9 mouse cellular contexts compared by ENCODE assay signal in the genomic region with DNA sequence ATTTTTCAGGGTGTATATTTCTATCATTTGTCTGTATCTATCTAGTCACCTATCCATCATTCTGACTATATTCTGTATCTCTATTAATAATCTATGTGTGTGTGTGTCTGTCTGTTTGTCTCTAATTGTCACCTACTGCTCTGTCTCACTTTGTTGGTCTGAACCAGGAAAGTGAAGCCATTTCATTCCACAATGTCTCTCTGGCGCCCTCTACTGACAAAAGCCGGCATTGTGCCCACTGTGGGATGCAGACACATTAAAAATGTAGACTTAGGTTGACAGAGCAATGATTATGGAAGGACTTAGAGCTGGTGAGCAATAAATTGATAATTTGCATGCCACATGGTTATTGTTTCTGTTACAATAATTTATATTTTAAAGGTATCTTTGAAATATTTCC. TPM values are rescaled to one million over a fixed set of nuclear protein-coding genes. Genes with fewer than 3 reads are reported as not detected.
DNase-seq lines count a peak whose midpoint lies in the region; ATAC-seq and TF ChIP-seq lines count a peak whose summit lies in the region.
"Had no signal": no experiment of that assay in that cellular context is flagged by ENCODE, and none has a peak within 500 bp of the region (broad histone marks: within the 10 kb centered on the region; RNA-seq: fewer than 3 reads in every experiment).

No protein-coding gene starts in this region.

- no peak overlapping the region for H3K4me3 ChIP-seq in heart, adult 2 months
- no peak overlapping the region for H3K4me3 ChIP-seq in kidney, postnatal 0 days (replicated peaks; ENCODE audit: low read depth, low read length)
- no peak overlapping the region for H3K4me3 ChIP-seq in liver, embryonic 13.5 days (replicated peaks)
- no peak overlapping the region for H3K4me3 ChIP-seq in neural tube, embryonic 14.5 days (ENCODE audit: low read depth, low read length)
- no peak overlapping the region for H3K4me3 ChIP-seq in thymus, adult 2 months (ENCODE audit: control insufficient read depth, insufficient read depth, low read length)
- H3K4me3 ChIP-seq: myocyte had no signal

- intact Hi-C loops in heart, adult 2 months (cut with DNase I), result loop anchor here (5.0 kb wide), 1 partner anchor 101 kb away; no protein-coding TSS in a partner anchor

- peak; percentile 96 for TF ChIP-seq CTCF in heart, adult 2 months (IDR thresholded peaks at IDR 0.05)
- TF ChIP-seq CTCF in kidney, postnatal 0 days (IDR thresholded peaks at IDR 0.05; ENCODE audit: low read depth), result peak; percentile 94
- no peak for TF ChIP-seq CTCF in thymus, adult 2 months (IDR thresholded peaks at IDR 0.05; ENCODE audit: borderline replicate concordance, control insufficient read depth, extremely low read depth, insufficient read depth, low read length, poor library complexity)

- no peak overlapping the region for H3K9ac ChIP-seq in heart, adult 2 months (ENCODE audit: low read depth, low read length)
- no peak overlapping the region for H3K9ac ChIP-seq in kidney, postnatal 0 days (ENCODE audit: low read depth, low read length)
- H3K9ac ChIP-seq in liver, embryonic 13.5 days, result no peak overlapping the region
- H3K9ac ChIP-seq in neural tube, embryonic 14.5 days (replicated peaks; ENCODE audit: low read depth, low read length), result no peak overlapping the region

- no peaks in the 10 kb centered on the region for H3K4me1 ChIP-seq in heart, adult 2 months (ENCODE audit: control insufficient read depth, insufficient read depth, low read length)
- no peaks in the 10 kb centered on the region for H3K4me1 ChIP-seq in kidney, postnatal 0 days (replicated peaks; ENCODE audit: insufficient read depth, low read length)
- no peaks in the 10 kb centered on the region for H3K4me1 ChIP-seq in liver, embryonic 13.5 days (replicated peaks)
- H3K4me1 ChIP-seq in neural tube, embryonic 14.5 days (ENCODE audit: control insufficient read depth, insufficient read depth, low read length), result no peaks in the 10 kb centered on the region
- H3K4me1 ChIP-seq in thymus, adult 2 months (replicated peaks; ENCODE audit: control insufficient read depth, insufficient read depth, low read length), result no peaks in the 10 kb centered on the region

- no peaks in the 10 kb centered on the region for H3K79me2 ChIP-seq in heart, adult 2 months (replicated peaks; ENCODE audit: control insufficient read depth, insufficient read depth, low read length)

- no peak overlapping the region for H3K27ac ChIP-seq in heart, adult 2 months
- H3K27ac ChIP-seq in kidney, postnatal 0 days, result no peak overlapping the region
- no peak overlapping the region for H3K27ac ChIP-seq in liver, embryonic 13.5 days
- H3K27ac ChIP-seq in neural tube, embryonic 14.5 days (ENCODE audit: low read depth, low read length), result no peak overlapping the region
- H3K27ac ChIP-seq in thymus, adult 2 months (ENCODE audit: control insufficient read depth, insufficient read depth, low read length), result no peak overlapping the region

- H3K27me3 ChIP-seq in heart, adult 2 months (ENCODE audit: control insufficient read depth, insufficient read depth, low read length), result no peaks in the 10 kb centered on the region
- no peaks in the 10 kb centered on the region for H3K27me3 ChIP-seq in kidney, postnatal 0 days (ENCODE audit: insufficient read depth, low read length)
- no peaks in the 10 kb centered on the region for H3K27me3 ChIP-seq in liver, embryonic 13.5 days
- no peaks in the 10 kb centered on the region for H3K27me3 ChIP-seq in neural tube, embryonic 14.5 days (ENCODE audit: control insufficient read depth, insufficient read depth, low read length)
- no peaks in the 10 kb centered on the region for H3K27me3 ChIP-seq in thymus, adult 2 months (ENCODE audit: control insufficient read depth, insufficient read depth, low read length)

- no peak overlapping the region for H3K4me2 ChIP-seq in kidney, postnatal 0 days (ENCODE audit: low read length)
- no peak overlapping the region for H3K4me2 ChIP-seq in liver, embryonic 13.5 days
- H3K4me2 ChIP-seq in neural tube, embryonic 14.5 days (ENCODE audit: low read depth, low read length), result no peak overlapping the region

- H3K9me3 ChIP-seq in kidney, postnatal 0 days (replicated peaks; ENCODE audit: low read length), result no peaks in the 10 kb centered on the region
- H3K9me3 ChIP-seq in liver, embryonic 13.5 days (replicated peaks), result no peaks in the 10 kb centered on the region
- no peaks in the 10 kb centered on the region for H3K9me3 ChIP-seq in neural tube, embryonic 14.5 days (ENCODE audit: control insufficient read depth, low read length)

- H3K36me3 ChIP-seq in heart, adult 2 months (ENCODE audit: control insufficient read depth, insufficient read depth, low read length), result no peaks in the 10 kb centered on the region
- H3K36me3 ChIP-seq in kidney, postnatal 0 days (ENCODE audit: insufficient read depth, low read length), result no peaks in the 10 kb centered on the region
- H3K36me3 ChIP-seq in liver, embryonic 13.5 days, result no peaks in the 10 kb centered on the region
- H3K36me3 ChIP-seq in neural tube, embryonic 14.5 days (ENCODE audit: control insufficient read depth, insufficient read depth, low read length), result no peaks in the 10 kb centered on the region
- no peaks in the 10 kb centered on the region for H3K36me3 ChIP-seq in thymus, adult 2 months (ENCODE audit: control insufficient read depth, insufficient read depth, low read length)

- no peak for ATAC-seq in kidney, postnatal 0 days (replicated peaks; ENCODE audit: low FRiP score, low read depth)
- no peak for ATAC-seq in liver, embryonic 13.5 days (ENCODE audit: low read depth)
- ATAC-seq in neural tube, embryonic 14.5 days (ENCODE audit: low read depth), result peak; percentile 71; the same call in 1 of the 2 replicates

- TF ChIP-seq EP300 in heart, adult 2 months (IDR thresholded peaks at IDR 0.05; ENCODE audit: insufficient read depth, low read depth, low read length), result no peak

- WGBS in heart, adult 2 months, result 0% methylated on average over 2 of the region's 2 CpGs
- 0% methylated on average over 2 of the region's 2 CpGs for WGBS in kidney, postnatal 0 days
- 1% methylated on average over 2 of the region's 2 CpGs for WGBS in liver, embryonic 13.5 days (ENCODE audit: insufficient replicate concordance)
- WGBS in neural tube, embryonic 14.5 days, result 1% methylated on average over 2 of the region's 2 CpGs
- WGBS in thymus, adult 2 months, result 0% methylated on average over 2 of the region's 2 CpGs

- no peak for TF ChIP-seq POLR2A in heart, adult 2 months (IDR thresholded peaks at IDR 0.05; ENCODE audit: insufficient read depth, low read depth, low read length)
- no peak for TF ChIP-seq POLR2A in thymus, adult 2 months (IDR thresholded peaks at IDR 0.05; ENCODE audit: control insufficient read depth, extremely low read depth, insufficient read depth, low read length, poor library complexity)

- peak; percentile 31 to 79 for DNase-seq in heart, adult 2 months
- no peak for DNase-seq in heart, adult 11 months
- DNase-seq in cerebellum, adult 9-10 months, result peak; percentile 69
- DNase-seq in frontal cortex, postnatal 25 days (ENCODE audit: low spot score in 2 of 2), result peak; percentile 80 to 87
- DNase-seq in kidney, postnatal 0 days (ENCODE audit: low spot score), result peak; percentile 66
- DNase-seq in liver, embryonic 13.5 days, result peak; percentile 18
- peak; percentile 54 for DNase-seq in thymus, adult 2 months

RNA-seq across cellular contexts. Expression of gene Serpina10, which starts 12.1 kb away (rescaled TPM):
- total RNA-seq in heart, adult 2 months (2021), result not detected
- not detected in 2 replicates for polyA plus RNA-seq in heart, adult 2 months (2012; rRNA removed)
- polyA plus RNA-seq in kidney, postnatal 0 days (2015; fragmentation: Nextera tagmentation; extraction: Ambion mirVana), result 9.7 and 9.8 TPM in 2 replicates
- polyA plus RNA-seq in liver, embryonic 13.5 days (2015; fragmentation: Nextera tagmentation; extraction: Ambion mirVana), result 31.6 and 35.6 TPM in 2 replicates
- 0.18 TPM in 1 of 2 replicates, not detected in the other for polyA plus RNA-seq in neural tube, embryonic 14.5 days (2014; fragmentation: Nextera tagmentation; extraction: Ambion mirVana)
- 0.19 and 0.43 TPM in 2 replicates for polyA plus RNA-seq in thymus, adult 2 months (2012; rRNA removed)
- polyA plus RNA-seq: myocyte had no signal

RNA-seq across cellular contexts. Expression of gene Serpina6, which starts 13.7 kb away (rescaled TPM):
- not detected for total RNA-seq in heart, adult 2 months (2021)
- 0.12 TPM in 1 of 2 replicates, not detected in the other for polyA plus RNA-seq in heart, adult 2 months (2012; rRNA removed)
- polyA plus RNA-seq in kidney, postnatal 0 days (2015; fragmentation: Nextera tagmentation; extraction: Ambion mirVana), result 355 and 410 TPM in 2 replicates
- 1,289 and 1,494 TPM in 2 replicates for polyA plus RNA-seq in liver, embryonic 13.5 days (2015; fragmentation: Nextera tagmentation; extraction: Ambion mirVana)
- polyA plus RNA-seq in neural tube, embryonic 14.5 days (2014; fragmentation: Nextera tagmentation; extraction: Ambion mirVana), result 0.79 and 1.1 TPM in 2 replicates
- 0.24 TPM in 1 of 2 replicates, not detected in the other for polyA plus RNA-seq in thymus, adult 2 months (2012; rRNA removed)

RNA-seq across cellular contexts. Expression of gene Serpina16, which starts 32.6 kb away (rescaled TPM):
- not detected for total RNA-seq in heart, adult 2 months (2021)
- not detected in 2 replicates for polyA plus RNA-seq in heart, adult 2 months (2012; rRNA removed)
- polyA plus RNA-seq in kidney, postnatal 0 days (2015; fragmentation: Nextera tagmentation; extraction: Ambion mirVana), result 0.22 TPM in 1 of 2 replicates, not detected in the other
- polyA plus RNA-seq in liver, embryonic 13.5 days (2015; fragmentation: Nextera tagmentation; extraction: Ambion mirVana), result 0.08 and 0.10 TPM in 2 replicates
- polyA plus RNA-seq in neural tube, embryonic 14.5 days (2014; fragmentation: Nextera tagmentation; extraction: Ambion mirVana), result not detected in 2 replicates
- not detected in 2 replicates for polyA plus RNA-seq in thymus, adult 2 months (2012; rRNA removed)
- polyA plus RNA-seq: myocyte had no signal

RNA-seq across cellular contexts. Expression of gene Serpina1f, which starts 52.0 kb away (rescaled TPM):
- not detected for total RNA-seq in heart, adult 2 months (2021)
- not detected in 2 replicates for polyA plus RNA-seq in heart, adult 2 months (2012; rRNA removed)
- polyA plus RNA-seq in kidney, postnatal 0 days (2015; fragmentation: Nextera tagmentation; extraction: Ambion mirVana), result 1.5 and 1.8 TPM in 2 replicates
- polyA plus RNA-seq in liver, embryonic 13.5 days (2015; fragmentation: Nextera tagmentation; extraction: Ambion mirVana), result 0.07 and 0.12 TPM in 2 replicates
- polyA plus RNA-seq in neural tube, embryonic 14.5 days (2014; fragmentation: Nextera tagmentation; extraction: Ambion mirVana), result not detected in 2 replicates
- polyA plus RNA-seq in thymus, adult 2 months (2012; rRNA removed), result 0.08 TPM in 1 of 2 replicates, not detected in the other
- polyA plus RNA-seq: myocyte had no signal

Comparison
In these comparisons a context has a peak if more than half of its experiments do, and no peak if none do; other contexts are left out.
1. RNA of gene Serpina6, which starts 13.7 kb away (polyA plus RNA-seq): 1,289 to 1,494 TPM in liver, embryonic 13.5 days and 355 to 410 TPM in kidney, postnatal 0 days; 0.79 to 1.1 TPM in neural tube, embryonic 14.5 days, 0.12 TPM in heart, adult 2 months and 0.24 TPM in thymus, adult 2 months; every median in the first group is over 100 times any median in the second.